Mouse (Mus musculus) liver, embryonic 14.5 days (tissue): ENCODE data around the gene Chga.

Experiments
- CTCF ChIP-seq: IDR thresholded peaks from 2 replicates; pipeline ENCODE4 v1.5.1; 2016; ENCODE audit warnings: antibody characterized with exemption, low read depth, control low read depth
- EP300 ChIP-seq: IDR thresholded peaks from 2 replicates; pipeline ENCODE4 v1.6.1; 2016; ENCODE audit warnings: antibody characterized with exemption, low read depth

DNA sequence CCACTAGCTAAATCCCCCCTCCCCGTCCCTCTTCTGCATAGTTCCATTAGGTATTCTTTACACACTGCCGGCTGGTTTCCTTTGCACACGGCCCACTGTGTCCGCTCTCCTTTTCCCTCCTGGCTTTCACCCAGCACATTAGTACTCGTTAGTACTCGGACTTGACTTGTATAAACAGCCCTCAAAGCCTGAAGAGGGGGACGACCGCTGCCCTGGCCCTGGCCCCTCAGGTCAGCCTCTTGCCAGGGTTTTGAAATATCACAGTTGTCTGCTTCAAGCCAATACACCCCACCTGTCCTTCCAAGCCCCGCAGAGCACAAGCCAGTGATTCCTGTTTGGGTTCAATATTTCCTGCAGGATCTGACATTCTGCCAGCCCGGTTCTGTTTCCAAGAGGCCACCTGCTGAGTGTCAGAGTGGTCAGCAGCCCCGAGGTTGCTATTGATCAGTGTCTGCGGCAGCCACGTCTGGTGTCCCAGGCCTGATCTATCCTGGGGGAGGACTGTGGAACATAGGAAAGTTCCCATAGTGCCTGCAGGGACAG lies 32.9 kb upstream of the Chga start:
- TF ChIP-seq CTCF (no peak), EP300 (no peak)
